Mouse (Mus musculus) embryo, embryonic 10 days (tissue): ENCODE data around the gene Gm49416.
"Not testable (repeated sequence)": the region's sequence is repeated elsewhere in the genome, so short reads cannot be mapped to it uniquely, and the experiment has no call there.

ENCODE experiments used
- DNase-seq: peaks from one replicate; pipeline ENCODE4 v3.0.0-alpha.2; 2015; ENCODE audit warnings: low spot score

The Gm49416 gene

GRCm38 (mm10) chr19:8888511-8889385 lies at the start of gene Gm49416, which contains the start of gene 1810009A15Rik:
Gm49416 (plus strand) TSS chr19:8888926.
1810009A15Rik (plus strand) TSS chr19:8888853.
- peak; percentile 98 for DNase-seq

GRCm38 (mm10) chr19:8839103-8839907 lies 49.4 kb upstream of the Gm49416 start, which contains the start of gene Gng3:
Gng3 (minus strand) TSS chr19:8839194.
- DNase-seq, result peak; percentile 63

- DNase-seq, result peak; percentile 80
Observed at GRCm38 (mm10) chr19:8839908-8840791, 48.6 kb upstream of the Gm49416 start.

- DNase-seq, result no peak
Observed at GRCm38 (mm10) chr19:8841012-8841411, 47.7 kb upstream of the Gm49416 start.

- no peak for DNase-seq
Observed at GRCm38 (mm10) chr19:8842961-8843360, 45.8 kb upstream of the Gm49416 start.

GRCm38 (mm10) chr19:8844371-8845129 lies 44.2 kb upstream of the Gm49416 start:
- DNase-seq, result peak; percentile 87

GRCm38 (mm10) chr19:8848356-8848755 lies 40.4 kb upstream of the Gm49416 start:
- no peak for DNase-seq

GRCm38 (mm10) chr19:8850402-8850901 lies 38.3 kb upstream of the Gm49416 start, which contains the start of gene Lrrn4cl:
Lrrn4cl (plus strand) TSS chr19:8850768.
- peak; percentile 68 for DNase-seq

GRCm38 (mm10) chr19:8851639-8852038 lies 37.1 kb upstream of the Gm49416 start:
- DNase-seq, result no peak

GRCm38 (mm10) chr19:8852236-8852928 lies 36.3 kb upstream of the Gm49416 start:
- DNase-seq, result no peak

GRCm38 (mm10) chr19:8853117-8853516 lies 35.6 kb upstream of the Gm49416 start:
- no peak for DNase-seq

- peak; percentile 65 for DNase-seq
Observed at GRCm38 (mm10) chr19:8857689-8858088, 31.0 kb upstream of the Gm49416 start.

- peak; percentile 41 for DNase-seq
Observed at GRCm38 (mm10) chr19:8859018-8859417, 29.7 kb upstream of the Gm49416 start.

GRCm38 (mm10) chr19:8864265-8864664 lies 24.5 kb upstream of the Gm49416 start:
- no peak for DNase-seq

GRCm38 (mm10) chr19:8870381-8870780 lies 18.3 kb upstream of the Gm49416 start:
- DNase-seq, result not testable (repeated sequence)

GRCm38 (mm10) chr19:8870838-8871237 lies 17.9 kb upstream of the Gm49416 start:
- no peak for DNase-seq

GRCm38 (mm10) chr19:8871267-8872186 lies 17.2 kb upstream of the Gm49416 start, which contains the start of gene Ubxn1:
Ubxn1 (plus strand) TSS chr19:8871496.
- DNase-seq, result peak; percentile 98

GRCm38 (mm10) chr19:8872266-8872840 lies 16.4 kb upstream of the Gm49416 start:
- no peak for DNase-seq
